Mouse (Mus musculus): Measurements from ENCODE around the gene Spert. TPM values are rescaled to one million over a fixed set of nuclear protein-coding genes. Genes with fewer than 3 reads are reported as not detected.

Spert gene
- total and polyA plus RNA-seq, 2 experiments from 2014 or later = not detected

- H3K9ac ChIP-seq (replicated peaks; ENCODE audit: low read length) = no peak overlapping the region
- no peaks in the 10 kb centered on the region for H3K36me3 ChIP-seq (ENCODE audit: insufficient read depth, low read length)
- H3K4me1 ChIP-seq (ENCODE audit: insufficient read depth, low read length) = no peaks in the 10 kb centered on the region
- no peaks in the 10 kb centered on the region for H3K27me3 ChIP-seq (ENCODE audit: insufficient read depth, low read length)
- TF ChIP-seq CTCF (IDR thresholded peaks at IDR 0.05; ENCODE audit: low read depth) = no peak
- H3K9me3 ChIP-seq (ENCODE audit: low read length) = no peaks in the 10 kb centered on the region
- no peak overlapping the region for H3K4me2 ChIP-seq (ENCODE audit: low read depth, low read length)
- no peak for DNase-seq (ENCODE audit: low spot score)
- H3K4me3 ChIP-seq (ENCODE audit: low read length) = no peak overlapping the region
- 89% methylated on average over 8 of the region's 8 CpGs for WGBS
- ATAC-seq = no peak
- no peak overlapping the region for H3K27ac ChIP-seq
Measured at GRCm38 (mm10) chr14:75628870-75629269, 36.0 kb upstream of the Spert start.

- Histone ChIP-seq H3K27me3 (ENCODE audit: insufficient read depth, low read length) (no peaks in the 10 kb centered on the region), H3K4me3 (ENCODE audit: low read length) (no peak overlapping the region), H3K36me3 (ENCODE audit: insufficient read depth, low read length) (no peaks in the 10 kb centered on the region), H3K9me3 (ENCODE audit: low read length) (no peaks in the 10 kb centered on the region), H3K4me1 (ENCODE audit: insufficient read depth, low read length) (0 out of 2 replicates have a peak, but pooled peaks cover 4% of the 10 kb centered on the region), H3K9ac (replicated peaks; ENCODE audit: low read length) (no peak overlapping the region), H3K27ac (no peak overlapping the region), H3K4me2 (ENCODE audit: low read depth, low read length) (no peak overlapping the region)
- TF ChIP-seq CTCF (IDR thresholded peaks at IDR 0.05; ENCODE audit: low read depth) = no peak
- WGBS = 56% methylated on average over 7 of the region's 7 CpGs
- no peak for ATAC-seq
- DNase-seq (ENCODE audit: low spot score) = no peak
Measured at GRCm38 (mm10) chr14:75622984-75623383, 30.1 kb upstream of the Spert start.

GRCm38 (mm10) chr14:75616375-75616774, 23.5 kb upstream of the Spert start:
- Histone ChIP-seq H3K4me1 (ENCODE audit: insufficient read depth, low read length) (0 out of 2 replicates have a peak, but pooled peaks cover 4% of the 10 kb centered on the region), H3K9ac (replicated peaks; ENCODE audit: low read length) (no peak overlapping the region), H3K27ac (no peak overlapping the region), H3K4me3 (ENCODE audit: low read length) (no peak overlapping the region), H3K36me3 (ENCODE audit: insufficient read depth, low read length) (no peaks in the 10 kb centered on the region), H3K9me3 (ENCODE audit: low read length) (no peaks in the 10 kb centered on the region), H3K4me2 (ENCODE audit: low read depth, low read length) (no peak overlapping the region), H3K27me3 (ENCODE audit: insufficient read depth, low read length) (no peaks in the 10 kb centered on the region)
- TF ChIP-seq CTCF (IDR thresholded peaks at IDR 0.05; ENCODE audit: low read depth) = no peak
- ATAC-seq (peak; percentile 53; the same call in 1 of the 2 replicates), DNase-seq (ENCODE audit: low spot score) (no peak)
- WGBS = 62% methylated on average over 6 of the region's 6 CpGs

- no peak for TF ChIP-seq CTCF (IDR thresholded peaks at IDR 0.05; ENCODE audit: low read depth)
- Histone ChIP-seq H3K9ac (replicated peaks; ENCODE audit: low read length) (no peak overlapping the region), H3K4me3 (ENCODE audit: low read length) (no peak overlapping the region), H3K9me3 (ENCODE audit: low read length) (no peaks in the 10 kb centered on the region), H3K4me1 (ENCODE audit: insufficient read depth, low read length) (no peaks in the 10 kb centered on the region), H3K36me3 (ENCODE audit: insufficient read depth, low read length) (no peaks in the 10 kb centered on the region), H3K27ac (no peak overlapping the region), H3K4me2 (ENCODE audit: low read depth, low read length) (no peak overlapping the region), H3K27me3 (ENCODE audit: insufficient read depth, low read length) (no peaks in the 10 kb centered on the region)
- ATAC-seq = no peak
- 86% methylated on average over 2 of the region's 2 CpGs for WGBS
- DNase-seq (ENCODE audit: low spot score) = no peak
Measured at GRCm38 (mm10) chr14:75609176-75609575, 16.3 kb upstream of the Spert start.

- H3K9me3 ChIP-seq (ENCODE audit: low read length) = no peaks in the 10 kb centered on the region
- H3K4me3 ChIP-seq (ENCODE audit: low read length) = no peak overlapping the region
- no peaks in the 10 kb centered on the region for H3K36me3 ChIP-seq (ENCODE audit: insufficient read depth, low read length)
- H3K27ac ChIP-seq = no peak overlapping the region
- DNase-seq (ENCODE audit: low spot score) = no peak
- ATAC-seq = no peak; the same call in 1 of the 2 replicates
- no peak overlapping the region for H3K4me2 ChIP-seq (ENCODE audit: low read depth, low read length)
- no peak for TF ChIP-seq CTCF (IDR thresholded peaks at IDR 0.05; ENCODE audit: low read depth)
- no peaks in the 10 kb centered on the region for H3K27me3 ChIP-seq (ENCODE audit: insufficient read depth, low read length)
- no peaks in the 10 kb centered on the region for H3K4me1 ChIP-seq (ENCODE audit: insufficient read depth, low read length)
- 86% methylated on average over 12 of the region's 12 CpGs for WGBS
- H3K9ac ChIP-seq (replicated peaks; ENCODE audit: low read length) = no peak overlapping the region
Measured at GRCm38 (mm10) chr14:75583870-75584269, 9.0 kb downstream of the Spert start.

GRCm38 (mm10) chr14:75579010-75579409, 13.9 kb downstream of the Spert start:
- no peak overlapping the region for H3K4me2 ChIP-seq (ENCODE audit: low read depth, low read length)
- H3K9ac ChIP-seq (replicated peaks; ENCODE audit: low read length) = no peak overlapping the region
- TF ChIP-seq CTCF (IDR thresholded peaks at IDR 0.05; ENCODE audit: low read depth) = no peak
- WGBS = 84% methylated on average over 6 of the region's 6 CpGs
- H3K36me3 ChIP-seq (ENCODE audit: insufficient read depth, low read length) = no peaks in the 10 kb centered on the region
- H3K27me3 ChIP-seq (ENCODE audit: insufficient read depth, low read length) = no peaks in the 10 kb centered on the region
- no peaks in the 10 kb centered on the region for H3K4me1 ChIP-seq (ENCODE audit: insufficient read depth, low read length)
- H3K4me3 ChIP-seq (ENCODE audit: low read length) = no peak overlapping the region
- ATAC-seq = no peak
- no peak overlapping the region for H3K27ac ChIP-seq
- DNase-seq (ENCODE audit: low spot score) = no peak
- no peaks in the 10 kb centered on the region for H3K9me3 ChIP-seq (ENCODE audit: low read length)

GRCm38 (mm10) chr14:75566303-75566702, 26.6 kb downstream of the Spert start:
- Histone ChIP-seq H3K4me3 (ENCODE audit: low read length) (no peak overlapping the region), H3K9me3 (ENCODE audit: low read length) (no peaks in the 10 kb centered on the region), H3K4me2 (ENCODE audit: low read depth, low read length) (peak overlapping the region; percentile 5; the same call in 1 of the 2 replicates), H3K27ac (no peak overlapping the region), H3K4me1 (ENCODE audit: insufficient read depth, low read length) (peaks cover 13% of the 10 kb centered on the region; the same call in 1 of the 2 replicates), H3K27me3 (ENCODE audit: insufficient read depth, low read length) (no peaks in the 10 kb centered on the region), H3K36me3 (ENCODE audit: insufficient read depth, low read length) (no peaks in the 10 kb centered on the region), H3K9ac (replicated peaks; ENCODE audit: low read length) (no peak overlapping the region)
- ATAC-seq (peak; percentile 62; the same call in 1 of the 2 replicates), DNase-seq (ENCODE audit: low spot score) (peak; percentile 50)
- 35% methylated on average over 3 of the region's 3 CpGs for WGBS
- no peak for TF ChIP-seq CTCF (IDR thresholded peaks at IDR 0.05; ENCODE audit: low read depth)

Measured in hindbrain, postnatal 0 days (tissue).